Mouse (Mus musculus): ENCODE measurements around the gene Hspa4.
"Not testable (repeated sequence)": the region's sequence is repeated elsewhere in the genome, so short reads cannot be mapped to it uniquely, and the experiment has no call there.

GRCm38 (mm10) chr11:53290187-53290586, 10.1 kb downstream of the Hspa4 start:
- not testable (repeated sequence) for TF ChIP-seq NELFE (IDR thresholded peaks at IDR 0.05; ENCODE audit: low read depth, low read length); EP300 (IDR thresholded peaks at IDR 0.05; ENCODE audit: low read depth in 1 of 2, low read length in 2 of 2); MYC (IDR thresholded peaks at IDR 0.05; ENCODE audit: low read depth, low read length); UBTF (IDR thresholded peaks at IDR 0.05; ENCODE audit: borderline replicate concordance, insufficient read depth, low read depth, low read length); TCF12 (IDR thresholded peaks at IDR 0.05; ENCODE audit: low read depth, low read length); HCFC1 (IDR thresholded peaks at IDR 0.05; ENCODE audit: low read depth, low read length); POLR2A (IDR thresholded peaks at IDR 0.05; ENCODE audit: control insufficient read depth in 1 of 2, insufficient read depth in 1 of 2, low read depth in 1 of 2, low read length in 2 of 2, poor library complexity in 1 of 2); MXI1 (IDR thresholded peaks at IDR 0.05; ENCODE audit: low read depth, low read length); TAL1 (IDR thresholded peaks at IDR 0.05; ENCODE audit: low read length); GATA1 (IDR thresholded peaks at IDR 0.05; ENCODE audit: low read depth, low read length); MEF2A (IDR thresholded peaks at IDR 0.05; ENCODE audit: extremely low read depth, insufficient replicate concordance, low read depth, low read length, poor library complexity, severe bottlenecking); CTCF (IDR thresholded peaks at IDR 0.05 in 2 of 3, conservative IDR thresholded peaks at IDR 0.05 in 1 of 3; ENCODE audit: control insufficient read depth in 1 of 3, insufficient read depth in 1 of 3, low read depth in 2 of 3, low read length in 3 of 3, poor library complexity in 1 of 3, severe bottlenecking in 1 of 3); MYB (IDR thresholded peaks at IDR 0.05; ENCODE audit: low read depth, low read length); POLR2AphosphoS2 (IDR thresholded peaks at IDR 0.05; ENCODE audit: low read length)
